Mouse (Mus musculus) liver, embryonic 11.5 days (tissue): ENCODE measurements at regions not wholly inside any gene's neighbourhood (a gene's known extent, or its start where the extent isn't known, plus 50 kb on each side); places are given as distances from the start of the nearest gene placed in this dataset.

Experiments used
- ATAC-seq: fragments of 200-750 bp; cut with Nextera tagmentation; replicated peaks from 2 replicates; pipeline ENCODE4 v1.8.0; 2017; ENCODE audit warnings: moderate number of reproducible peaks, mild to moderate bottlenecking, moderate TSS enrichment, moderate library complexity; ENCODE audit not compliant: low FRiP score
- DNase-seq: peaks from one replicate; pipeline ENCODE4 v3.0.0-alpha.2; 2017; ENCODE audit warnings: low spot score
- H3K27ac ChIP-seq: fragments of 300-500 bp; sonication (generic); 2 replicates; pipeline ENCODE4 v1.5.1; 2014; ENCODE audit warnings: mild to moderate bottlenecking, low read depth, low read length, control low read depth
- H3K27me3 ChIP-seq: fragments of 300-500 bp; sonication (generic); replicated peaks from 2 replicates; pipeline ENCODE4 v1.6.1; 2014; ENCODE audit warnings: low read length, mixed read lengths; ENCODE audit not compliant: control insufficient read depth, insufficient read depth
- H3K36me3 ChIP-seq: fragments of 300-500 bp; sonication (generic); 2 replicates; pipeline ENCODE4 v1.6.1; 2014; ENCODE audit warnings: mild to moderate bottlenecking, low read length, moderate library complexity, mixed read lengths; ENCODE audit not compliant: control insufficient read depth, insufficient read depth
- H3K4me1 ChIP-seq: fragments of 300-500 bp; sonication (generic); replicated peaks from 2 replicates; pipeline ENCODE4 v1.6.1; 2014; ENCODE audit warnings: low read length, mixed read lengths; ENCODE audit not compliant: control insufficient read depth, insufficient read depth
- H3K4me2 ChIP-seq: fragments of 300-500 bp; sonication (generic); 2 replicates; pipeline ENCODE4 v1.6.1; 2014; ENCODE audit warnings: mild to moderate bottlenecking, control low read depth, moderate library complexity
- H3K4me3 ChIP-seq: fragments of 300-500 bp; sonication (generic); 2 replicates; pipeline ENCODE4 v1.5.1; 2014; ENCODE audit warnings: low read depth, low read length, control low read depth
- H3K9ac ChIP-seq: fragments of 300-500 bp; sonication (generic); 2 replicates; pipeline ENCODE4 v1.6.1; 2014; ENCODE audit warnings: low read depth, low read length, control low read depth
- H3K9me3 ChIP-seq: fragments of 300-500 bp; sonication (generic); 2 replicates; pipeline ENCODE4 v1.6.1; 2016; ENCODE audit warnings: low read length, inconsistent platforms, mixed read lengths; ENCODE audit not compliant: control insufficient read depth
- WGBS: fragments of 180-500 bp; shearing (Covaris S2); extraction: QIAGEN DNeasy Blood & Tissue Kit; methylation state at CpG from one replicate; pipeline ENCODE4 v1.1.7; 2014; 5-methylcytosine and 5-hydroxymethylcytosine counted together

DNA sequence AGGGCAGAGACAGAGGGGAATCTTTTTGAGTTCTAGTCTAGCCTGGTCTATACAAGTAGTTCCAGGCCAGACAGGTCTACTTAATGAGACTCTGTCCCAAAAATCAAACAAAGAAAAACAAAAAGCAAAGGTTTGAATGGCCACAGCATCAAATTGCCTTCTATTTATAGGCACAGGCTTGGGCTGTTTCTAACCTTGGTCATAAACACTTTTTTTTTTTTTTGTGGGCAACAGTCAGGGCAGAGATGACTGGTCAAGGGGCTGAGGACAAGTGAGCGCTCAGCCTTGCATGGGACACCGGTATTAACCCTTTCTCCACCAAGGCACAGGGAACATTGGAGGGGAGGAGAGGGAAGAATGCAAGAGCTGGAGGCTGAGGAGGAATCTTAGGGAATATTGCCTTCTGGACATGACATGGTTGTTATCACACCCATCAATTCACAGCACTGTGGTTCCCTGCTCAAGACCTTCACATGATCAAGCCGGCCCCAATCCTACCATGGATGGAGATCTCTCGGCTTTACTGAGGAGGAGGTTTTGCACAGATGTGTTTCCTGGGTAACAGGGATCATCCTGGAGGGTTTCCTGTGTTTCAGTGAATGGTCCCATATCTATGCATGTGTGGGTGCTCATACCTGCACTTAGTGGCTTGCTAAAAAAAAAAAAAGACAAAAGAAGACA, 59.8 kb upstream of the Ubash3b start:
- WGBS: 72% methylated on average over 4 of the region's 4 CpGs
- Histone ChIP-seq H3K4me3 (no peak overlapping the region), H3K27ac (no peak overlapping the region), H3K27me3 (no peaks in the 10 kb centered on the region), H3K4me2 (no peak overlapping the region), H3K9ac (no peak overlapping the region), H3K36me3 (no peaks in the 10 kb centered on the region), H3K9me3 (no peaks in the 10 kb centered on the region), H3K4me1 (no peaks in the 10 kb centered on the region)
- DNase-seq: no peak
- ATAC-seq: no peak

DNA sequence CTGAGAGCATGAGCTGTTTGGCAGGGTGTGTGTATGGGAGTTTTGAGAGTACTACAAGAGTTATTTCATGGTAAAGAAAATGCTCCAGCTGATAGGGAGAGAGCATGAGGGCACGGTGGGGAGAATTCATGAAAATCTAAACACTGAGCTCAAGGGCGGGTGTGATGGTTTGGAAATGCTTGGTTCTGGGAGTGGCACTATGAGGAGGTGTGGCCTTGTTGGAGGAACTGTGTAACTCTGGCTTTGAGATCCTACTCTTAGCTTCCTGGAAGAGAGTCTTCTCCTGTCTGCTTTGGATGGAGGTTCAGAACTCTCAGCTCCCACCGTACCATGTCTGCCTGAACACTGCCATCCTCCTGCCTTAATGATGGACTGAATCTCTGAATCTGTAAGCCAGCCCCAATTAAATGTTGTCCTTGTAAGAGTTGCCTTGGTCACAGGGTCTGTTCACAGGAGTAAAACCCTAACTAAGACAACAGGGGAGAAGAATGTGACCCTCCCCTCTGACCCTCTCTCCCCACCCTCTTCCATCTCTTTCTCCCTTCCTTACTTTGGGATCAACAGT, 58.7 kb upstream of the Ubash3b start:
- H3K9ac ChIP-seq: no peak overlapping the region
- no peak overlapping the region for H3K27ac ChIP-seq
- ATAC-seq (no peak), DNase-seq (no peak)
- no peak overlapping the region for H3K4me2 ChIP-seq
- no peaks in the 10 kb centered on the region; the same call in 1 of the 2 replicates for H3K4me1 ChIP-seq
- H3K4me3 ChIP-seq: no peak overlapping the region
- no peaks in the 10 kb centered on the region for H3K9me3 ChIP-seq
- H3K27me3 ChIP-seq: no peaks in the 10 kb centered on the region
- no peaks in the 10 kb centered on the region for H3K36me3 ChIP-seq
- WGBS: 72% methylated on average over 3 of the region's 3 CpGs

DNA sequence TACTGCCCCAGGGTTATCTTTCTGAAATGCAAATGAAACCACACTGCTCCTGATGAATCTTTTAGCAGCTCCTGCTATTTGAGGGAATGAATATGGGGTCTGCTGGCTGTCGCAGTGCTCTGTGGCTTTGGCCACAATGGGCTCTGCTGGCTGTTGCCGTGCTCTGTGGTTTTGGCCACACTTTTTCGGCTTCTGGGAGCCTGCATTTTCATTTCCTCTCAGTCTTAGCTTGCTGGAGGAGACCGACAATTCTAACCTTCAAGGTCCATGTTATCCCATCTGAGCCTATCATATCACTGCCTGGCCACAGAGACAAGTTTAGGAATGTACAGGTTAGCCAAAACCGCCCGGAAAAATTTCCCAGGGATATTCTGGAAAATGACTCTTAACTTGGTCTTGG, 57.2 kb upstream of the Ubash3b start:
- ATAC-seq (no peak), DNase-seq (no peak)
- Histone ChIP-seq H3K36me3 (no peaks in the 10 kb centered on the region), H3K27me3 (no peaks in the 10 kb centered on the region), H3K9ac (no peak overlapping the region), H3K9me3 (no peaks in the 10 kb centered on the region), H3K4me2 (no peak overlapping the region), H3K4me1 (no peaks in the 10 kb centered on the region; the same call in 1 of the 2 replicates), H3K4me3 (no peak overlapping the region), H3K27ac (no peak overlapping the region)
- WGBS: 54% methylated on average over 6 of the region's 6 CpGs

DNA sequence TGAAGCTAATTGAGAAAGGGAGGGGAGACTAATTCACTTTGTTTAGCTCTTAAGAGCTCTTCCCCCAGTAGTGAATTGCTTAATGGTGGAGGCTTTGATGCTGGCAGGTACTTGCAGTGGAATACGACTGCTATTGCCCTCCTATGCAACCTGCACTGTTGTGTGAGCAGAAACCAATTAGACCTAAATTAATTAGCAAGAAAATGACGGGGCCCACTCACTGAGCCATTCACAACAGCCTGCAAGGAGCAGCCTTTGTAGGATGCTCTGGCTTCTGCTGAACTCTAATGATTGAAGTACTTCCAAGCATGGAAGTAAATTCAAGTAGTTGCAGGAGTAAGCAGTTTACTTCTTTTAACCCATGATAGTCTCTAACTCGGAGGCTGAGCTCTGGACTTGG, 54.8 kb upstream of the Ubash3b start:
- WGBS: 72% methylated on average over 3 of the region's 3 CpGs
- Histone ChIP-seq H3K4me2 (no peak overlapping the region), H3K27me3 (no peaks in the 10 kb centered on the region), H3K9ac (no peak overlapping the region), H3K36me3 (no peaks in the 10 kb centered on the region), H3K9me3 (no peaks in the 10 kb centered on the region), H3K4me1 (peaks cover 6% of the 10 kb centered on the region; the same call in 1 of the 2 replicates), H3K27ac (no peak overlapping the region), H3K4me3 (no peak overlapping the region)
- DNase-seq: no peak
- no peak for ATAC-seq

DNA sequence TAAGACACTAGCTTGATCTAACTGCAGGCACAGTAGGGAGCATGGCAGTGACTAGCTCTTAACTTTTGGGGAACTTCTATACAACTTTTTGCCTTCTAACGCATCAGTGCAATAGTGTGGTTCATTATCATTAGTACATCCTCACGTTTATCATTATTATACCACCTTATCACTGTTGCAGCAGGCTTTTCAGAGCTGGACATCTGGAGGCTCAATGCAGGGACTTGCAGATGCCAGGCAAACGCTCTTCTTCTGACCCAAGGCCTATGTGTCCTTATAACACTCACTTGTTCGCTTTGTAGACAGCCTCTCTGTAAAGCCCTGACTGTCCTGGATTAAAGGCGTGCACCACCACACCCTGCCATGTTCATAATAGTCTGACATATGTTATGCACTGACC, 53.5 kb upstream of the Ubash3b start:
- H3K4me1 ChIP-seq: peaks cover 6% of the 10 kb centered on the region; the same call in 1 of the 2 replicates
- no peak overlapping the region for H3K27ac ChIP-seq
- no peak overlapping the region for H3K4me3 ChIP-seq
- no peak overlapping the region for H3K9ac ChIP-seq
- H3K36me3 ChIP-seq: no peaks in the 10 kb centered on the region
- H3K27me3 ChIP-seq: no peaks in the 10 kb centered on the region
- DNase-seq (no peak), ATAC-seq (peak; percentile 53; the same call in 1 of the 2 replicates)
- 58% methylated on average over 5 of the region's 5 CpGs for WGBS
- H3K9me3 ChIP-seq: no peaks in the 10 kb centered on the region
- no peak overlapping the region for H3K4me2 ChIP-seq

DNA sequence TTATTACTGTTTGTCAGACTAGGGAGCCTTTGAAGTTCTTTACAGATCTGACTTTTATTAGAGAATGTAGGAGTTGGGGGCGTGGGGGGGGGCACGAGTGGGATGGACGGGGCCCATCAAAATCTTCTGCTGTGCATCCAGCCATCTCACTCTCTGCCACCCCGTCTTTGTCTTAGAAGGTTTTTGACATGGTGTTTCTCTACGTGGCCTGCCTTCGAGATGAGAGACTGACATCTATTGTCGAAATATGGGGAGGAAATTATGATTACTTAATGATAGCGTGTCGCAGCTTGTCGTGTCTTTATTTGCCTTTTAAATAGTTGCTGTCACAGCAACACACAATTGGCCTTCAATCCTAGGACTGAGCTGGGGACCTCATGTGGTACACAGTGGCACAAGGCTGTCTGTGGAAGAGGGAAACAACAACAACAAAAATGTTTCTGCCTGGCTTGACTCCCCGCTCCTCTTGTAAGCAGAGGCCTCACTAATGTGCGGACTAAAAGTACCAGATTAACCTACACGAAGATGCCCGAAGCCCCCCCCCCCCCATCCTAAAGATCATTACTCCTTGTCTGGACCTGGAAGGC, 51.5 kb upstream of the Ubash3b start:
- H3K4me1 ChIP-seq: peaks cover 6% of the 10 kb centered on the region; the same call in 1 of the 2 replicates
- no peak overlapping the region for H3K4me3 ChIP-seq
- no peaks in the 10 kb centered on the region for H3K36me3 ChIP-seq
- peak overlapping the region; percentile 39; the same call in 1 of the 2 replicates for H3K27ac ChIP-seq
- WGBS: 50% methylated on average over 14 of the region's 14 CpGs
- no peaks in the 10 kb centered on the region for H3K27me3 ChIP-seq
- no peak overlapping the region for H3K9ac ChIP-seq
- ATAC-seq: no peak
- no peaks in the 10 kb centered on the region for H3K9me3 ChIP-seq
- peak overlapping the region; percentile 54; the same call in 1 of the 2 replicates for H3K4me2 ChIP-seq
- DNase-seq: no peak

DNA sequence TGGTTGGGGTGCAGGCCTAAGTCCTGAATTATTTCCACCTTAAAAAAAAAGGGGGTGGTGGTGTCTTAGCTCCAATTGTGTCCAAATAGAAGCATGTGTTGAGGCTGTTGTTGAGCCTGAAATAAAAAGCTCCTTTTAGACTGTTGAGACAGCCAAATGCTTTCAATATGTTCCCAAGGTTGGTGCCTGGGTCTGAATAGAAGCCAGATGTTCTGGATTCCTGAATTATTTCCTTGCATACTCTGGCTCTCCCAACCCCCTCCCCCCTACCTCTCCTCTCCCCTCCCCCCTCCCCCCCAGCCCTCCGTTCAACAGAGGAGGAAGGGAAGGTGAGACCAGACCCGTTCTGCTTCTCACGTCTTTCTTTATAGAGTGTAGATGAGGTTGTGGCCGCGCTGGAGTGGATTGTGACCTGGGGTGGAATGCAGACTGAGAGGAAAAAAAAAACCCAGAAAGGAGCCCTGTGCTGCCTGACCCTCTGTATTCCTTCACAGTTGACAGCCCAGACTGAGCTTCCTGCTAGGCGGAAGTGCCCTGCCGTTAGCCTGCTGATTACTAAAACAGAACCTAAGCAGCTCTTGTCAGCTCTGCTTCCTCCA, 50.9 kb upstream of the Ubash3b start:
- WGBS: 2% methylated on average over 6 of the region's 7 CpGs
- Histone ChIP-seq H3K36me3 (no peaks in the 10 kb centered on the region), H3K27me3 (no peaks in the 10 kb centered on the region), H3K4me2 (peak overlapping the region; percentile 54), H3K9ac (0 out of 2 replicates have a peak overlapping the region, but pooled peaks have one; percentile 23), H3K4me1 (peaks cover 6% of the 10 kb centered on the region; the same call in 1 of the 2 replicates), H3K9me3 (no peaks in the 10 kb centered on the region), H3K4me3 (no peak overlapping the region; the same call in 1 of the 2 replicates), H3K27ac (peak overlapping the region; percentile 39; the same call in 1 of the 2 replicates)
- ATAC-seq (no peak), DNase-seq (peak; percentile 39)

DNA sequence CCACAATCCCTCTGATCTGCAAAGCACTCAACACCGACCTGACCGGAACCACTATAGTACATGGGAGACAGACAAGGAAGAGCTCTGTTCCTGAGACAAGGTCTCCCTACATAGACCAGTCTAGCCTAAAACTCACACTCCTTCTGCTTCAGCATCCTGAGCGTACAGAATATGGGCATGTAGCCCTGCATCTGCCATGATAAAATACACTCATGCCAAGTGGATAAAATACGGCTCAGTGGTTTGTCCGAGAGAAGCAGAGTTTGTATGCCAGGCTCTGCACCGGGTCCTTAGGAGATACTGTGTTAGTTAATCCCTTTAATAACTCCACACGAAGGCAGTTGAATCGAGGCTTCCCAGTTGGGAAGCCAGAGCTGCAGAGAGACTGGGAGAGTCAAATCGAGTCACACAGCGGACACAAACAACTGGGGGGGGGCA, 50.4 kb upstream of the Ubash3b start:
- no peak for ATAC-seq
- no peak for DNase-seq
- Histone ChIP-seq H3K4me3 (no peak overlapping the region), H3K27ac (no peak overlapping the region), H3K4me2 (no peak overlapping the region; the same call in 1 of the 2 replicates), H3K27me3 (no peaks in the 10 kb centered on the region), H3K36me3 (no peaks in the 10 kb centered on the region), H3K9ac (no peak overlapping the region), H3K9me3 (no peaks in the 10 kb centered on the region), H3K4me1 (peaks cover 9% of the 10 kb centered on the region; the same call in 1 of the 2 replicates)
- 57% methylated on average over 10 of the region's 10 CpGs for WGBS
